Mouse (Mus musculus) forebrain, embryonic 15.5 days (tissue): ENCODE measurements around the gene Plxdc1. TPM values are rescaled to one million over a fixed set of nuclear protein-coding genes. Genes with fewer than 3 reads are reported as not detected.

Experiments
- ATAC-seq: fragments of 200-750 bp; cut with Nextera tagmentation; replicated peaks from 2 replicates; pipeline ENCODE4 v1.8.0; 2017; ENCODE audit warnings: mild to moderate bottlenecking, moderate TSS enrichment, moderate library complexity
- H3K27ac ChIP-seq: fragments of 300-500 bp; sonication (generic); replicated peaks from 2 replicates; pipeline ENCODE4 v1.5.1; 2015; ENCODE audit warnings: mild to moderate bottlenecking, inconsistent platforms
- H3K27me3 ChIP-seq: fragments of 300-500 bp; sonication (generic); 2 replicates; pipeline ENCODE4 v1.6.1; 2015; ENCODE audit warnings: inconsistent platforms
- H3K36me3 ChIP-seq: fragments of 300-500 bp; sonication (generic); 2 replicates; pipeline ENCODE4 v1.6.1; 2015; ENCODE audit warnings: mild to moderate bottlenecking, inconsistent platforms
- H3K4me1 ChIP-seq: fragments of 300-500 bp; sonication (generic); 2 replicates; pipeline ENCODE4 v1.6.1; 2015; ENCODE audit warnings: inconsistent platforms
- H3K4me2 ChIP-seq: fragments of 300-500 bp; sonication (generic); replicated peaks from 2 replicates; pipeline ENCODE4 v1.6.1; 2015; ENCODE audit warnings: mild to moderate bottlenecking, inconsistent platforms
- H3K4me3 ChIP-seq: fragments of 300-500 bp; sonication (generic); 2 replicates; pipeline ENCODE4 v1.5.1; 2015; ENCODE audit warnings: mild to moderate bottlenecking, inconsistent platforms
- H3K9ac ChIP-seq: fragments of 300-500 bp; sonication (generic); replicated peaks from 2 replicates; pipeline ENCODE4 v1.6.1; 2015; ENCODE audit warnings: mild to moderate bottlenecking, inconsistent platforms
- H3K9me3 ChIP-seq: fragments of 300-500 bp; sonication (generic); 2 replicates; pipeline ENCODE4 v1.6.1; 2016; ENCODE audit warnings: inconsistent platforms
- WGBS: fragments of 180-500 bp; shearing (Covaris S2); methylation state at CpG from one replicate; pipeline ENCODE4 v1.1.7; 2015; ENCODE audit warnings: mixed read lengths; 5-methylcytosine and 5-hydroxymethylcytosine counted together
- polyA plus RNA-seq: library from polyadenylated mRNA; unstranded; fragments of >200 nt; fragmentation: Nextera tagmentation; extraction: Ambion mirVana; gene quantifications from 2 replicates; pipeline ENCODE4 v1.2.1, GENCODE M21; 2015

Plxdc1 gene
- polyA plus RNA-seq, 1 experiment from 2014 or later = 0.65 TPM

GRCm38 (mm10) chr11:97923639-97924038 lies 62.6 kb downstream of the Plxdc1 start:
- Histone ChIP-seq H3K4me2 (no peak overlapping the region), H3K27ac (no peak overlapping the region), H3K4me1 (no peaks in the 10 kb centered on the region), H3K36me3 (no peaks in the 10 kb centered on the region), H3K9me3 (no peaks in the 10 kb centered on the region), H3K4me3 (no peak overlapping the region), H3K27me3 (no peaks in the 10 kb centered on the region), H3K9ac (no peak overlapping the region)
- 72% methylated on average over 9 of the region's 9 CpGs for WGBS
- ATAC-seq = no peak

GRCm38 (mm10) chr11:97915974-97916503 lies 70.2 kb downstream of the Plxdc1 start:
- Histone ChIP-seq H3K4me1 (no peaks in the 10 kb centered on the region), H3K9me3 (no peaks in the 10 kb centered on the region), H3K27ac (no peak overlapping the region), H3K36me3 (no peaks in the 10 kb centered on the region), H3K4me3 (no peak overlapping the region), H3K9ac (no peak overlapping the region), H3K4me2 (no peak overlapping the region), H3K27me3 (no peaks in the 10 kb centered on the region)
- WGBS = 88% methylated on average over 6 of the region's 6 CpGs
- ATAC-seq = no peak

- Histone ChIP-seq H3K9ac (no peak overlapping the region), H3K9me3 (no peaks in the 10 kb centered on the region), H3K4me1 (no peaks in the 10 kb centered on the region), H3K36me3 (no peaks in the 10 kb centered on the region), H3K4me2 (no peak overlapping the region), H3K27ac (no peak overlapping the region), H3K4me3 (no peak overlapping the region), H3K27me3 (no peaks in the 10 kb centered on the region)
- 81% methylated on average over 2 of the region's 2 CpGs for WGBS
- ATAC-seq = no peak
Measured at GRCm38 (mm10) chr11:97915471-97915870, 70.8 kb downstream of the Plxdc1 start.

GRCm38 (mm10) chr11:97913111-97913510 lies 73.1 kb downstream of the Plxdc1 start:
- ATAC-seq = no peak
- no peaks in the 10 kb centered on the region for H3K27me3 ChIP-seq

GRCm38 (mm10) chr11:97908634-97909348 lies 77.5 kb downstream of the Plxdc1 start:
- H3K9ac ChIP-seq = no peak overlapping the region
- H3K9me3 ChIP-seq = no peaks in the 10 kb centered on the region
- H3K4me3 ChIP-seq = no peak overlapping the region
- no peaks in the 10 kb centered on the region for H3K36me3 ChIP-seq
- no peak for ATAC-seq
- H3K27me3 ChIP-seq = no peaks in the 10 kb centered on the region
- no peak overlapping the region for H3K27ac ChIP-seq
- WGBS = 89% methylated on average over 11 of the region's 11 CpGs
- H3K4me2 ChIP-seq = no peak overlapping the region
- H3K4me1 ChIP-seq = no peaks in the 10 kb centered on the region

More at GRCm38 (mm10) chr11:97913111-97913510, 73.1 kb downstream of the Plxdc1 start:
- H3K4me3 ChIP-seq = no peak overlapping the region
- H3K27ac ChIP-seq = no peak overlapping the region
- no peaks in the 10 kb centered on the region for H3K9me3 ChIP-seq
- no peaks in the 10 kb centered on the region for H3K36me3 ChIP-seq
- no peak overlapping the region for H3K4me2 ChIP-seq
- no peak overlapping the region for H3K9ac ChIP-seq
- 89% methylated on average over 14 of the region's 14 CpGs for WGBS
- no peaks in the 10 kb centered on the region for H3K4me1 ChIP-seq

GRCm38 (mm10) chr11:97907935-97908334 lies 78.3 kb downstream of the Plxdc1 start:
- H3K9ac ChIP-seq = no peak overlapping the region
- no peak overlapping the region for H3K4me2 ChIP-seq
- no peak overlapping the region for H3K4me3 ChIP-seq
- H3K27ac ChIP-seq = no peak overlapping the region
- no peaks in the 10 kb centered on the region for H3K4me1 ChIP-seq
- no peak for ATAC-seq
- WGBS = 80% methylated on average over 5 of the region's 5 CpGs
- H3K36me3 ChIP-seq = no peaks in the 10 kb centered on the region
- H3K27me3 ChIP-seq = no peaks in the 10 kb centered on the region
- H3K9me3 ChIP-seq = no peaks in the 10 kb centered on the region

GRCm38 (mm10) chr11:97906905-97907304 lies 79.3 kb downstream of the Plxdc1 start:
- Histone ChIP-seq H3K36me3 (no peaks in the 10 kb centered on the region), H3K9ac (no peak overlapping the region), H3K27me3 (no peaks in the 10 kb centered on the region), H3K4me2 (no peak overlapping the region), H3K9me3 (no peaks in the 10 kb centered on the region), H3K4me1 (no peaks in the 10 kb centered on the region), H3K4me3 (no peak overlapping the region), H3K27ac (no peak overlapping the region)
- 88% methylated on average over 9 of the region's 9 CpGs for WGBS
- no peak for ATAC-seq

GRCm38 (mm10) chr11:97905941-97906340 lies 80.3 kb downstream of the Plxdc1 start:
- no peak overlapping the region for H3K4me3 ChIP-seq
- 67% methylated on average over 2 of the region's 2 CpGs for WGBS
- ATAC-seq = no peak

GRCm38 (mm10) chr11:97905540-97905939 lies 80.7 kb downstream of the Plxdc1 start:
- no peaks in the 10 kb centered on the region for H3K27me3 ChIP-seq
- no peak overlapping the region for H3K4me2 ChIP-seq
- 92% methylated on average over 2 of the region's 2 CpGs for whole genome bisulfite sequencing
- H3K27ac ChIP-seq = no peak overlapping the region
- no peak overlapping the region for H3K4me3 ChIP-seq
- H3K36me3 ChIP-seq = no peaks in the 10 kb centered on the region
- no peaks in the 10 kb centered on the region for H3K4me1 ChIP-seq
- ATAC-seq = no peak
- H3K9ac ChIP-seq = no peak overlapping the region
- no peaks in the 10 kb centered on the region for H3K9me3 ChIP-seq

More at GRCm38 (mm10) chr11:97905941-97906340, 80.3 kb downstream of the Plxdc1 start:
- Histone ChIP-seq H3K4me1 (no peaks in the 10 kb centered on the region), H3K27ac (no peak overlapping the region), H3K27me3 (no peaks in the 10 kb centered on the region), H3K4me2 (no peak overlapping the region), H3K9ac (no peak overlapping the region), H3K9me3 (no peaks in the 10 kb centered on the region), H3K36me3 (no peaks in the 10 kb centered on the region)

GRCm38 (mm10) chr11:97904801-97905200 lies 81.4 kb downstream of the Plxdc1 start:
- H3K9ac ChIP-seq = no peak overlapping the region
- WGBS = 91% methylated on average over 13 of the region's 13 CpGs
- H3K4me1 ChIP-seq = no peaks in the 10 kb centered on the region

GRCm38 (mm10) chr11:97901806-97902205 lies 84.4 kb downstream of the Plxdc1 start:
- ATAC-seq = no peak
- WGBS = 87% methylated on average over 6 of the region's 6 CpGs
- no peaks in the 10 kb centered on the region for H3K4me1 ChIP-seq

More at GRCm38 (mm10) chr11:97904801-97905200, 81.4 kb downstream of the Plxdc1 start:
- Histone ChIP-seq H3K27ac (no peak overlapping the region), H3K9me3 (no peaks in the 10 kb centered on the region), H3K4me3 (no peak overlapping the region), H3K4me2 (no peak overlapping the region), H3K27me3 (no peaks in the 10 kb centered on the region), H3K36me3 (no peaks in the 10 kb centered on the region)
- no peak for ATAC-seq

GRCm38 (mm10) chr11:97899822-97900221 lies 86.4 kb downstream of the Plxdc1 start:
- Histone ChIP-seq H3K4me2 (no peak overlapping the region), H3K9ac (no peak overlapping the region), H3K27ac (no peak overlapping the region), H3K27me3 (no peaks in the 10 kb centered on the region), H3K9me3 (no peaks in the 10 kb centered on the region), H3K4me3 (no peak overlapping the region), H3K4me1 (no peaks in the 10 kb centered on the region), H3K36me3 (no peaks in the 10 kb centered on the region)
- WGBS = 2% methylated on average over 2 of the region's 2 CpGs
- ATAC-seq = peak; percentile 48; the same call in 1 of the 2 replicates

More at GRCm38 (mm10) chr11:97901806-97902205, 84.4 kb downstream of the Plxdc1 start:
- Histone ChIP-seq H3K36me3 (no peaks in the 10 kb centered on the region), H3K4me2 (no peak overlapping the region), H3K4me3 (no peak overlapping the region), H3K27ac (no peak overlapping the region), H3K9ac (no peak overlapping the region), H3K9me3 (no peaks in the 10 kb centered on the region), H3K27me3 (no peaks in the 10 kb centered on the region)
